Mouse (Mus musculus): ENCODE data around the gene Crhr2. TPM values are rescaled to one million over a fixed set of nuclear protein-coding genes. Genes with fewer than 3 reads are reported as not detected.

The Crhr2 gene
- polyA plus RNA-seq (2014; fragmentation: Nextera tagmentation; extraction: Ambion mirVana) = 0.13 and 0.23 TPM in 2 replicates

DNA sequence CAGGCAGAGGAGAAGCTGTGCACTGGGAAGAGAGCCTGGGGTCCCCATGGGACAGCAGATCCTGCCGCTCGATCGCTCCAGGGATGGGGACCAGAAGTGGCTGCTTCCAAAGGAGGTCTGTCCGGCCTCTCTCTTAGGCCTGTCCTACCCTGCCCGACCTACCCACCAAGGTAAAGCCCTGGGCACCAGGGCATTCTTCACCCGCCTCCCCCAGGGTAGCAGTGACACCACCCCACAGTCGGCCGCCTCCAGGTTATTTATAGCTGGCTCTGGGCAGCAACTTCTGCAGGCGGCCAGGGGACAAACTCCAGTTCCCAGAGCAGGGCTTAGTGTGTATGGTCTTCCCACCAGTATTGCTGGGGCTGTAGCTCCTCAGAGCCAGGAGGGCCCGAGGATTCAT, at the start of gene Crhr2:
Crhr2 (minus strand) TSS at position 223 of the 400 bp plus-strand sequence.
- H3K4me3 ChIP-seq (ENCODE audit: low read depth, low read length) = no peak within 1 kb of the TSS
- no peak within 1 kb of the TSS for H3K27ac ChIP-seq (ENCODE audit: low read depth)
- H3K9me3 ChIP-seq (ENCODE audit: control insufficient read depth, low read length) = no peaks in the 10 kb centered on the region
- no peaks in the 10 kb centered on the region for H3K27me3 ChIP-seq (replicated peaks; ENCODE audit: control insufficient read depth, insufficient read depth, low read length)
- no peak within 1 kb of the TSS for H3K4me2 ChIP-seq (ENCODE audit: low read length)
- DNase-seq (ENCODE audit: low spot score) = no peak
- H3K4me1 ChIP-seq (replicated peaks; ENCODE audit: control insufficient read depth, insufficient read depth, low read length) = no peaks in the 10 kb centered on the region
- H3K36me3 ChIP-seq (ENCODE audit: control insufficient read depth, insufficient read depth, low read length) = no peaks in the 10 kb centered on the region
- no peak for ATAC-seq (replicated peaks; ENCODE audit: low FRiP score, low TSS enrichment, low read depth)
- no peak within 1 kb of the TSS for H3K9ac ChIP-seq (ENCODE audit: low read length)
- WGBS = 55% methylated on average over 10 of the region's 10 CpGs

DNA sequence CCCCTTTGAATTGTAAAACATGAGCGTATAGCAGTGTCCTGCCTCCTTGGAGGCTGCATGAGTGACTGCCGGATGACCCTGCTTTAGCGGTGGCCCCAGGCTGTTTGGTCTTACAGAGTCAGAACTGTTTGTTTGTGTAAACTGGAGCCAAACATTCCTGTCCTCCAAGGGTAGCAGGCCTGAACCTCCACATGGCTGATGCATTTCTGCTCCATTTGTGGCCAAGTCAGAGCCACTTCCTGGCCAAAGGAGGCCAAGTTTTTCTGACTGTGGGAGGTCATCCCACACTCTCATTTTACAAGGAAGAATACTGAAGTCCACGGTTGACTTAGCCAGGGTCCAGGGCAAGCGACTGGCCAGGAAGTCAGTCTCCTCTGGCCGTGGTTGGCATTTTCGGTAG, 46.7 kb upstream of the Crhr2 start:
- Histone ChIP-seq H3K4me1 (replicated peaks; ENCODE audit: control insufficient read depth, insufficient read depth, low read length) (no peaks in the 10 kb centered on the region), H3K9me3 (ENCODE audit: control insufficient read depth, low read length) (peaks cover 3% of the 10 kb centered on the region; the same call in 1 of the 2 replicates), H3K9ac (ENCODE audit: low read length) (no peak overlapping the region), H3K4me2 (ENCODE audit: low read length) (no peak overlapping the region), H3K27me3 (replicated peaks; ENCODE audit: control insufficient read depth, insufficient read depth, low read length) (no peaks in the 10 kb centered on the region), H3K36me3 (ENCODE audit: control insufficient read depth, insufficient read depth, low read length) (no peaks in the 10 kb centered on the region), H3K27ac (ENCODE audit: low read depth) (no peak overlapping the region), H3K4me3 (ENCODE audit: low read depth, low read length) (no peak overlapping the region)
- ATAC-seq (replicated peaks; ENCODE audit: low FRiP score, low TSS enrichment, low read depth) (no peak), DNase-seq (ENCODE audit: low spot score) (no peak)
- 79% methylated on average over 7 of the region's 7 CpGs for WGBS

- DNase-seq (ENCODE audit: low spot score) = no peak
- no peaks in the 10 kb centered on the region for H3K9me3 ChIP-seq (ENCODE audit: control insufficient read depth, low read length)
- no peaks in the 10 kb centered on the region for H3K36me3 ChIP-seq (ENCODE audit: control insufficient read depth, insufficient read depth, low read length)
- no peak overlapping the region for H3K4me2 ChIP-seq (ENCODE audit: low read length)
- H3K4me1 ChIP-seq (replicated peaks; ENCODE audit: control insufficient read depth, insufficient read depth, low read length) = no peaks in the 10 kb centered on the region
- no peaks in the 10 kb centered on the region for H3K27me3 ChIP-seq (replicated peaks; ENCODE audit: control insufficient read depth, insufficient read depth, low read length)
- H3K27ac ChIP-seq (ENCODE audit: low read depth) = no peak overlapping the region
- no peak overlapping the region for H3K4me3 ChIP-seq (ENCODE audit: low read depth, low read length)
- no peak overlapping the region for H3K9ac ChIP-seq (ENCODE audit: low read length)
- no peak for ATAC-seq (replicated peaks; ENCODE audit: low FRiP score, low TSS enrichment, low read depth)
- WGBS = 42% methylated on average over 12 of the region's 12 CpGs
Observed at GRCm38 (mm10) chr6:55177060-55177732, 44.4 kb upstream of the Crhr2 start.

- H3K9ac ChIP-seq (ENCODE audit: low read length) = no peak overlapping the region
- H3K9me3 ChIP-seq (ENCODE audit: control insufficient read depth, low read length) = no peaks in the 10 kb centered on the region
- ATAC-seq (replicated peaks; ENCODE audit: low FRiP score, low TSS enrichment, low read depth) = no peak
- DNase-seq (ENCODE audit: low spot score) = no peak
- H3K36me3 ChIP-seq (ENCODE audit: control insufficient read depth, insufficient read depth, low read length) = no peaks in the 10 kb centered on the region
- no peak overlapping the region for H3K27ac ChIP-seq (ENCODE audit: low read depth)
- H3K4me3 ChIP-seq (ENCODE audit: low read depth, low read length) = no peak overlapping the region
- H3K4me1 ChIP-seq (replicated peaks; ENCODE audit: control insufficient read depth, insufficient read depth, low read length) = no peaks in the 10 kb centered on the region
- H3K27me3 ChIP-seq (replicated peaks; ENCODE audit: control insufficient read depth, insufficient read depth, low read length) = no peaks in the 10 kb centered on the region
- H3K4me2 ChIP-seq (ENCODE audit: low read length) = no peak overlapping the region
- 27% methylated on average over 5 of the region's 5 CpGs for WGBS
Observed at GRCm38 (mm10) chr6:55175892-55176291, 43.1 kb upstream of the Crhr2 start.

DNA sequence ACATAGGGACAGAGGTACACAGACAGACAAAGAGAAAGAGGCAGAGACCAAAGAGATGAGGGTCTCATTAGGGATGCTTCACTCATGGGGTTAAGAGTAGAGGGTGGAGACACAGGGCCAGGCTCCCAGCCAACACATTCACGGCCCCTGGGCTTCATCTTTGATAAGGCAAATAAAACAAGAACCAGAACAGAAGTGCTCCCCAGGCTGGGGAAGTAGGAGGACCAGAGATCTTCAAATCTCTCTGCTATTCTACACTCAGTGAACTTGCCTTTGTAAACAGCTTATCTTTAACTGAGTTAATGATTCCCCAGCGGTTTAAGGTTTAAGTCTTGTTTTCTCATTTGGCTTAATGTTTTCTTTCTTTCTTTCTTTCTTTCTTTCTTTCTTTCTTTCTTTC, 42.6 kb upstream of the Crhr2 start:
- H3K27ac ChIP-seq (ENCODE audit: low read depth) = no peak overlapping the region
- no peak overlapping the region for H3K4me3 ChIP-seq (ENCODE audit: low read depth, low read length)
- H3K4me2 ChIP-seq (ENCODE audit: low read length) = no peak overlapping the region
- no peaks in the 10 kb centered on the region for H3K4me1 ChIP-seq (replicated peaks; ENCODE audit: control insufficient read depth, insufficient read depth, low read length)
- no peak overlapping the region for H3K9ac ChIP-seq (ENCODE audit: low read length)
- WGBS = 29% methylated on average over 2 of the region's 2 CpGs
- DNase-seq (ENCODE audit: low spot score) (no peak), ATAC-seq (replicated peaks; ENCODE audit: low FRiP score, low TSS enrichment, low read depth) (no peak)
- H3K9me3 ChIP-seq (ENCODE audit: control insufficient read depth, low read length) = no peaks in the 10 kb centered on the region
- H3K36me3 ChIP-seq (ENCODE audit: control insufficient read depth, insufficient read depth, low read length) = no peaks in the 10 kb centered on the region
- H3K27me3 ChIP-seq (replicated peaks; ENCODE audit: control insufficient read depth, insufficient read depth, low read length) = no peaks in the 10 kb centered on the region

DNA sequence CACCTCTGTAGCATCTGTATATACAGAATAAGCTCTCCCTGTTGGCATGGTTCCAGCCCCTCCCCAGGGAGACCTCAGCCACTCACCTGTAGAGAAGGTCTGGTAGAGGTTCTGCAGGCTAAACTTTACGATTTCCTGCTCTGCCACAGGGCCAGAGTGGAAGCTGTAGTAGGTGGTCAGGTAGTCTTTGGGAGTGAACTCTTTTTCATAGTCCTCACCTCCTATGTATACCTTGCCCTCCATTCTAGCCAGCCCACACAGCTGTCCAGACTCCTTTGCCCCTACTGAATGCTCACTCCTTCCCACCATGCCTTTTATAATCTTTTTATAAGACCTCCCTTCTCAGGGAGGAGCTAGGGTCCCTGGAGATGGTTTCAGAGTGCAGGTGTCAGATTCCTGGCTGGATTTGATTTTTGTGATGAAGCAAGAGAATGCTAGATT, 41.9 kb upstream of the Crhr2 start, which contains the start of gene Inmt:
Inmt (minus strand) TSS at position 303 of the 441 bp plus-strand sequence.
- no peak for DNase-seq (ENCODE audit: low spot score)

DNA sequence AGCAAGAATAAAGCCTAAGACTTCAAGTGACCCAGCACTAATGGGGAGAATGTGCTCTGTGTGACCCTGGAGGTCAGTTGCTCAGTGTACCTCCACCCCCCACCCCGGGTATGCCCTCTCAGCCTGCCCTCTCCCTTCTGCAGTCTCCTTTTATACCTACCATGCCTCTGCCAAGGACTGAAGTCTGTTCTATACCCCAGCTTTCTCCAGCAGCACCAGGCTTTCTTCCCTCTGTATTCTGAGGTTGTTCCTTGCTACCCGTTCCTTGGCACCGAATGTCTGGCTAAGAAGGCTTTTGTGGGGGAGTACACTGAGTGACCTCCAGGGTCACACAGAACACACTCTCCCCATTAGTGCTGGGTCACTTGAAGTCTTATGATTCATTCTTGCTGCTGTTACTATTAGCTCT, 41.1 kb upstream of the Crhr2 start:
- WGBS = 53% methylated on average over 3 of the region's 3 CpGs
- no peaks in the 10 kb centered on the region for H3K9me3 ChIP-seq (ENCODE audit: control insufficient read depth, low read length)
- H3K4me1 ChIP-seq (replicated peaks; ENCODE audit: control insufficient read depth, insufficient read depth, low read length) = no peaks in the 10 kb centered on the region
- ATAC-seq (replicated peaks; ENCODE audit: low FRiP score, low TSS enrichment, low read depth) (no peak), DNase-seq (ENCODE audit: low spot score) (no peak)
- H3K36me3 ChIP-seq (ENCODE audit: control insufficient read depth, insufficient read depth, low read length) = no peaks in the 10 kb centered on the region
- H3K9ac ChIP-seq (ENCODE audit: low read length) = no peak overlapping the region
- H3K27me3 ChIP-seq (replicated peaks; ENCODE audit: control insufficient read depth, insufficient read depth, low read length) = no peaks in the 10 kb centered on the region
- H3K4me2 ChIP-seq (ENCODE audit: low read length) = no peak overlapping the region
- no peak overlapping the region for H3K27ac ChIP-seq (ENCODE audit: low read depth)
- no peak overlapping the region for H3K4me3 ChIP-seq (ENCODE audit: low read depth, low read length)

More for the DNA sequence above, 41.9 kb upstream of the Crhr2 start, which contains the start of gene Inmt:
- Histone ChIP-seq H3K27me3 (replicated peaks; ENCODE audit: control insufficient read depth, insufficient read depth, low read length) (no peaks in the 10 kb centered on the region), H3K4me3 (ENCODE audit: low read depth, low read length) (no peak within 1 kb of the TSS), H3K9me3 (ENCODE audit: control insufficient read depth, low read length) (no peaks in the 10 kb centered on the region), H3K36me3 (ENCODE audit: control insufficient read depth, insufficient read depth, low read length) (no peaks in the 10 kb centered on the region), H3K9ac (ENCODE audit: low read length) (no peak within 1 kb of the TSS), H3K4me2 (ENCODE audit: low read length) (no peak within 1 kb of the TSS), H3K27ac (ENCODE audit: low read depth) (no peak within 1 kb of the TSS), H3K4me1 (replicated peaks; ENCODE audit: control insufficient read depth, insufficient read depth, low read length) (no peaks in the 10 kb centered on the region)
- 74% methylated on average over 1 of the region's 1 CpGs for WGBS
- ATAC-seq (replicated peaks; ENCODE audit: low FRiP score, low TSS enrichment, low read depth) = no peak; the same call in 1 of the 2 replicates

DNA sequence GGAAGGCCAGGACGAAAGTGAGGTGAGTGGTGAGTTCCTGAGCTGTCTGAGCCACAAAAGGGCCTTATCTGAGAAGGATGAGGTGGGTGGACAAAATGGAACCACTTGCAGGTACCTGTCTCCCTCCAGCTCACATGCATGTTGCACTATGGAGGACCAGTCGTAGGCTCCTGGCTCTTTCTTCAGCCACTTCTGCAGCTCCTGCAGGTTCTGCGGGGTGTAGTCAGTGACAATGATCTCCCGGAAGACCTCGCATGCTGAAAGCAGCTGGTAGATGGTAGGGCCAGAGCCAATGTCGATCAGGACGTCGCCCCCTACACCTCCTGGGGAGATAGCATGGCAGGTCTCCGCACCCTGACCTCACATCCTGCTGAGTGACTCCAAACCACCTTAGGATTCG, 40.4 kb upstream of the Crhr2 start:
- Histone ChIP-seq H3K4me1 (replicated peaks; ENCODE audit: control insufficient read depth, insufficient read depth, low read length) (no peaks in the 10 kb centered on the region), H3K9ac (ENCODE audit: low read length) (no peak overlapping the region), H3K27ac (ENCODE audit: low read depth) (no peak overlapping the region), H3K27me3 (replicated peaks; ENCODE audit: control insufficient read depth, insufficient read depth, low read length) (no peaks in the 10 kb centered on the region), H3K4me2 (ENCODE audit: low read length) (no peak overlapping the region), H3K9me3 (ENCODE audit: control insufficient read depth, low read length) (no peaks in the 10 kb centered on the region), H3K4me3 (ENCODE audit: low read depth, low read length) (no peak overlapping the region), H3K36me3 (ENCODE audit: control insufficient read depth, insufficient read depth, low read length) (no peaks in the 10 kb centered on the region)
- 68% methylated on average over 10 of the region's 10 CpGs for WGBS
- DNase-seq (ENCODE audit: low spot score) = no peak
- no peak for ATAC-seq (replicated peaks; ENCODE audit: low FRiP score, low TSS enrichment, low read depth)

GRCm38 (mm10) chr6:55171638-55172037, 38.8 kb upstream of the Crhr2 start:
- Histone ChIP-seq H3K27ac (ENCODE audit: low read depth) (no peak overlapping the region), H3K27me3 (replicated peaks; ENCODE audit: control insufficient read depth, insufficient read depth, low read length) (no peaks in the 10 kb centered on the region), H3K4me3 (ENCODE audit: low read depth, low read length) (no peak overlapping the region), H3K4me2 (ENCODE audit: low read length) (no peak overlapping the region), H3K4me1 (replicated peaks; ENCODE audit: control insufficient read depth, insufficient read depth, low read length) (no peaks in the 10 kb centered on the region), H3K36me3 (ENCODE audit: control insufficient read depth, insufficient read depth, low read length) (no peaks in the 10 kb centered on the region), H3K9ac (ENCODE audit: low read length) (no peak overlapping the region), H3K9me3 (ENCODE audit: control insufficient read depth, low read length) (no peaks in the 10 kb centered on the region)
- DNase-seq (ENCODE audit: low spot score) (no peak), ATAC-seq (replicated peaks; ENCODE audit: low FRiP score, low TSS enrichment, low read depth) (no peak)
- 49% methylated on average over 4 of the region's 4 CpGs for WGBS
